Mouse (Mus musculus): Measurements from ENCODE around the gene Ms4a14. TPM values are rescaled to one million over a fixed set of nuclear protein-coding genes. Genes with fewer than 3 reads are reported as not detected.
"Not testable (repeated sequence)": the region's sequence is repeated elsewhere in the genome, so short reads cannot be mapped to it uniquely, and the experiment has no call there.

Ms4a14 gene
- total RNA-seq, 2 experiments from 2014 or later = 0.05 TPM; not detected in 1

DNA sequence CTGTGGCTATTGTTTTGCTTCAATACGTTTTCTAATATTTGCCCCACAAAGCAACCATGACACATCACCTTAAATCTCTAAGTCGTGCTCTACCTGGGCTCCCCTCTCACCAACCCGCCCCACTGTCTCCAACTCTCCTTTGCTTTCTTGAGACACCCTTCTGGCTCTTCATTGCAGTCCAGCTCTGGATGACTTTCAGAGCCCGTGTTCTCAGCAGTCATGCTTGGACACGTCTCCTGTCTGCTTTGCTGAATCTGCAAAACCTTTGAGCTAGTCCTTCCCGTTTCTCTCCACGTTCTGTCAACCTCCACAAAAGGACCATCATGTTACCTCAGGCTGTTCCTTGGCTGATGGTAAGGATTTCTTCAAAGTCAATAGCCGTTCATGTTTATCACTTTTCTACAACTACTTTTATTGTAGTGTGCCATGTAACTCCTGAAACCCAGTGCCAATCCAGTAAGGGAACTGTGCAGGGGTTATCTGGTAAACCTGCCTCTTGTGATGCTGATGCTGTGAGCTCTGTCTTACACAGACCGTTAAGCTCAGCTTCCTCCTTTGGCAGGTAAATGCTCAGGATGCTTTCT, 49.6 kb downstream of the Ms4a14 start:
- DNase-seq = no peak
- intact Hi-C loops (cut with DNase I) = no loop called here

DNA sequence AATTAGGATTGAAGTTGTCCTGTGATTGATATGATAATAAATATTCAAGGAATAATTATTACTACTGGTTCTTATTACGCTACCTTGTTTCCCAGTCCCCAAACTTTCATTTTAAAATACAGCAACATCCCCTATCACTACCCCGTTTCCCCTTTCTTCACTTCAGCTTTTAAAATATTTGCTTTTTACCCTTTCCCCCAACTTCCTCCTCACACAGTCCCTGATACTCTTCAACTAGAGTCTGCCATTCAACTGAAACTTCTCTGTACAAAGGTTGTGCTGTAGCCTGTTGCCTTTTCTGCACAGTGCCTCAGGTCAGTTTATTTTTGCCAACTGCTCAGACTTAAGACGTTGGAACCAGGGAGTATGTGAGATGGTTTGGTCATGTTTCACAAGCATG, 50.7 kb downstream of the Ms4a14 start:
- intact Hi-C loops (cut with DNase I) = no loop called here
- DNase-seq = no peak

DNA sequence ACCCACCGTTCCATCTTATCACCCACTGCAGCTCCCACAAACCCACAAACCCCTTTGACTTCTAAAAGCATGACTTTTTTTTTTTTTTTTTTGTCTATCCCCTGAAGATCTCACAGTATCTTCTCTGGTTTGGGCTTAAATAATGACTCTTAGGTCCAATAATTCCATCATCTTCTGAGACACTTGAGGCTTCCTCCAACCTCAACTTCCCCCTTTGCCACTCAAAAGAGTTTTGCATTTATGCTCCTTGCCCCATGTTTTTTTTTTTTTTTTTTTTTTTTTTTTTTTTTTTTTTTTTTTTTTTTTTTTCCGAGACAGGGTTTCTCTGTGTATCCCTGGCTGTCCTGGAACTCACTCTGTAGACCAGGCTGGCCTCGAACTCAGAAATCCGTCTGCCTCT, 51.3 kb downstream of the Ms4a14 start:
- intact Hi-C loops (cut with DNase I) = not testable (repeated sequence)

DNA sequence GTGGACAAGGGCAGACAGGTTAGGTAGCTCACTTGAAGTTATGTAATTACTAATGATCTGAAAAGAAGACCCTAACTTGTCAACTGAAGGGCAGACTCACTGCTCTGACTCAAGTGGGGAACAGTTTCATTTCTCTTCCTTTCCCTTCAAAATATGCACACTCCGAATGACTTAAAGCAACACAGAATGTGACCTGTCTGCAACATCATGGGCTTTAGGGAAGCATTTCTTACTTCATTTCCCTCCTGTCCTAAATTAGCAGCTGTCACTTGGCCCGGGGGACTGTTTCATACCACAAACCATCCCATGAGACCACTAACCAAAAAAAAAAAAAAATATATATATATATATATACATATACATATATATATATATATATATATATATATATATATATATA, 52.7 kb downstream of the Ms4a14 start:
- DNase-seq = no peak
- intact Hi-C loops (cut with DNase I) = no loop called here

More for the DNA sequence above, 51.3 kb downstream of the Ms4a14 start:
- not testable (repeated sequence) for DNase-seq

Other genes with a start within 250 kb of the Ms4a14 start
- gene Ms4a8a, start 233.4 kb downstream of the Ms4a14 start, total RNA-seq (2021) = 1 to 10 TPM; 1.2 to 3.3 TPM
- not detected for gene 1700017D01Rik, start 183.6 kb downstream of the Ms4a14 start, total RNA-seq (2021)
- not detected for gene 1700025F22Rik, start 149.1 kb downstream of the Ms4a14 start, total RNA-seq (2021)
- gene Ms4a13, start 117.7 kb downstream of the Ms4a14 start, total RNA-seq (2021) = not detected
- gene Ms4a12, start 82.0 kb downstream of the Ms4a14 start, total RNA-seq (2021) = not detected
- under 1 TPM; 0.47 to 0.76 TPM for gene Ms4a1, start 48.2 kb downstream of the Ms4a14 start, total RNA-seq (2021)
- not detected for gene Ms4a5, start 30.6 kb downstream of the Ms4a14 start, total RNA-seq (2021)
- gene Ms4a7, start 21.7 kb upstream of the Ms4a14 start, total RNA-seq (2021) = 1 to 10 TPM; 1.1 to 1.8 TPM
- 10 to 100 TPM in 1 of 2 experiments, 1 to 10 TPM in 1; 5.2 to 14.5 TPM for gene Ms4a4a, start 61.1 kb upstream of the Ms4a14 start, total RNA-seq (2021)
- 1 to 10 TPM in 1 of 2 experiments, not detected in 1; 1.8 TPM for gene Ms4a4c, start 90.3 kb upstream of the Ms4a14 start, total RNA-seq (2021)
- gene Ms4a4b, start 129.1 kb upstream of the Ms4a14 start, total RNA-seq (2021) = under 1 TPM; 0.70 to 1.00 TPM
- gene Ms4a6c, start 154.9 kb upstream of the Ms4a14 start, total RNA-seq (2021) = 10 to 100 TPM in 1 of 2 experiments, 1 to 10 TPM in 1; 6.3 to 15.1 TPM
- gene Gm8369, start 171.5 kb upstream of the Ms4a14 start, total RNA-seq (2021) = 1 to 10 TPM in 1 of 2 experiments, not detected in 1; 1.1 TPM
- 1 to 10 TPM; 4.4 to 9.1 TPM for gene Ms4a6b, start 202.1 kb upstream of the Ms4a14 start, total RNA-seq (2021)
- 1 to 10 TPM; 8.0 to 9.5 TPM for gene Ms4a4d, start 222.3 kb upstream of the Ms4a14 start, total RNA-seq (2021)